Mouse (Mus musculus): ENCODE data around the gene Arhgap15.

The Arhgap15 gene

GRCm38 (mm10) chr2:44389556-44389955 lies 640.9 kb downstream of the Arhgap15 start:
- DNase-seq = no peak

- no peak for DNase-seq
Measured at GRCm38 (mm10) chr2:44393789-44394188, 645.2 kb downstream of the Arhgap15 start.

- DNase-seq = no peak
Measured at GRCm38 (mm10) chr2:44394956-44395501, 646.4 kb downstream of the Arhgap15 start.

- peak; percentile 34 for DNase-seq
Measured at GRCm38 (mm10) chr2:44395577-44395976, 647.0 kb downstream of the Arhgap15 start.

GRCm38 (mm10) chr2:44397209-44397608 lies 648.6 kb downstream of the Arhgap15 start:
- no peak for DNase-seq

- DNase-seq = no peak
Measured at GRCm38 (mm10) chr2:44397735-44398337, 649.2 kb downstream of the Arhgap15 start.

GRCm38 (mm10) chr2:44399191-44399926 lies 650.7 kb downstream of the Arhgap15 start:
- no peak for DNase-seq

- peak; percentile 16 for DNase-seq
Measured at GRCm38 (mm10) chr2:44401704-44402422, 653.2 kb downstream of the Arhgap15 start.

- DNase-seq = no peak
Measured at GRCm38 (mm10) chr2:44411660-44412059, 663.0 kb downstream of the Arhgap15 start.

GRCm38 (mm10) chr2:44416331-44416730 lies 667.7 kb downstream of the Arhgap15 start:
- no peak for DNase-seq

- no peak for DNase-seq
Measured at GRCm38 (mm10) chr2:44419547-44420225, 671.1 kb downstream of the Arhgap15 start.

GRCm38 (mm10) chr2:44430521-44430920 lies 681.9 kb downstream of the Arhgap15 start:
- no peak for DNase-seq

- no peak for DNase-seq
Measured at GRCm38 (mm10) chr2:44436652-44437051, 688.0 kb downstream of the Arhgap15 start.

GRCm38 (mm10) chr2:44437496-44438057 lies 689.0 kb downstream of the Arhgap15 start:
- no peak for DNase-seq

- no peak for DNase-seq
Measured at GRCm38 (mm10) chr2:44438070-44438469, 689.4 kb downstream of the Arhgap15 start.

- DNase-seq = no peak
Measured at GRCm38 (mm10) chr2:44444938-44445337, 696.3 kb downstream of the Arhgap15 start.

Data from lung, postnatal 36 days (tissue).